Mouse (Mus musculus) limb, embryonic 14.5 days (tissue): ENCODE measurements around the gene Gm9821. TPM values are rescaled to one million over a fixed set of nuclear protein-coding genes. Genes with fewer than 3 reads are reported as not detected.
A peak's percentile ranks its signal among the peaks of the same experiment; 100 is the strongest.

Source experiments
- ATAC-seq: fragments of 200-750 bp; cut with Nextera tagmentation; 2 replicates; pipeline ENCODE4 v1.8.0; 2017; ENCODE audit warnings: low read depth, moderate number of reproducible peaks, moderate TSS enrichment; ENCODE audit not compliant: low FRiP score
- DNase-seq: peaks from one replicate; pipeline ENCODE4 v3.0.0-alpha.2; 2015; ENCODE audit warnings: low spot score
- H3K27ac ChIP-seq: fragments of 300-500 bp; sonication (generic); replicated peaks from 2 replicates; pipeline ENCODE4 v1.5.1; 2014; ENCODE audit warnings: low read depth, mild to moderate bottlenecking, low read length, moderate library complexity, mixed read lengths
- H3K27me3 ChIP-seq: fragments of 300-500 bp; sonication (generic); 2 replicates; pipeline ENCODE4 v1.6.1; 2014; ENCODE audit warnings: low read length, mixed read lengths; ENCODE audit not compliant: control insufficient read depth, insufficient read depth
- H3K36me3 ChIP-seq: fragments of 300-500 bp; sonication (generic); 2 replicates; pipeline ENCODE4 v1.6.1; 2014; ENCODE audit warnings: mild to moderate bottlenecking, low read length, moderate library complexity, mixed read lengths; ENCODE audit not compliant: control insufficient read depth, insufficient read depth
- H3K4me1 ChIP-seq: fragments of 300-500 bp; sonication (generic); 2 replicates; pipeline ENCODE4 v1.6.1; 2014; ENCODE audit warnings: antibody characterized with exemption, low read length, mixed read lengths; ENCODE audit not compliant: control insufficient read depth, insufficient read depth
- H3K4me2 ChIP-seq: fragments of 300-500 bp; sonication (generic); replicated peaks from 2 replicates; pipeline ENCODE4 v1.6.1; 2014; ENCODE audit warnings: low read depth, mild to moderate bottlenecking, low read length, moderate library complexity; ENCODE audit not compliant: severe bottlenecking
- H3K4me3 ChIP-seq: fragments of 300-500 bp; sonication (generic); replicated peaks from 2 replicates; pipeline ENCODE4 v1.5.1; 2014; ENCODE audit warnings: low read length
- H3K9ac ChIP-seq: fragments of 300-500 bp; sonication (generic); 2 replicates; pipeline ENCODE4 v1.6.1; 2014; ENCODE audit warnings: mild to moderate bottlenecking, low read depth, low read length, moderate library complexity; ENCODE audit not compliant: severe bottlenecking
- H3K9me3 ChIP-seq: fragments of 300-500 bp; sonication (generic); 2 replicates; pipeline ENCODE4 v1.6.1; 2016; ENCODE audit warnings: low read length; ENCODE audit not compliant: control insufficient read depth
- POLR2A ChIP-seq: fragments of 200-500 bp; IDR thresholded peaks from 2 replicates; pipeline ENCODE4 v1.8.0; 2012; ENCODE audit warnings: inconsistent platforms, mild to moderate bottlenecking, moderate library complexity, borderline replicate concordance; ENCODE audit not compliant: insufficient read depth, insufficient read length; ENCODE audit errors: extremely low read depth
- WGBS: fragments of 180-500 bp; shearing (Covaris S2); extraction: QIAGEN DNeasy Blood & Tissue Kit; methylation state at CpG from one replicate; pipeline ENCODE4 v1.1.7; 2014; 5-methylcytosine and 5-hydroxymethylcytosine counted together
- polyA plus RNA-seq, 2 experiments: library from polyadenylated mRNA; depleted of rRNA in 1 of 2; stranded (reverse) in 1 of 2; unstranded in 1 of 2; fragments of >200 nt; fragmentation: Nextera tagmentation in 1 of 2; extraction: Ambion mirVana in 1 of 2; gene quantifications; 2 replicates each; pipeline versions ENCODE4 v1.2.1 to v1.2.3; 2012 to 2014

The Gm9821 gene
- polyA plus RNA-seq, 2 experiments, result 0.56 TPM; not detected in 1

DNA sequence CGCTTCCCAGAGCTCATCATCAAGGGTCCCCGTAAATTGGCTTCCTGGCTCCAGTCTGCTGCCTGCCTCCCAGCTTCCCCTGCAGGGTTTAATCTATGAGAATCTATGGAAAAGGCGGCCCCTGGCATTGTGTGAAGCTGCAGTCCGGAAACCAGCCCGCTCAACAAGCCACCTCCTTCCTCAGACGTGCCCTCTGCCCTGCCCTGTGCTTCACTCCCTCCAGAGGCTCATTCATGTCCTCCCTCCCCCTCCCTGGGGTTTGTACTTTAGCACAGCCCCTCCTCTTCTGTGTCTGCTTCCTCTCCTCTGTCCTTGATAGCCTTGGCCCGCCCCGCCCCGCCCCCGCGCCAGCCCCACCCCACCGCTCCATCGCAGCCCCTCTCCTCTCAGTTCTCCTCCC is 38.9 kb downstream of the Gm9821 start:
- ATAC-seq (peak; percentile 67), DNase-seq (peak; percentile 61)
- peaks cover 9% of the 10 kb centered on the region; the same call in 1 of the 2 replicates for H3K4me1 ChIP-seq
- TF ChIP-seq POLR2A, result no peak
- 0 out of 2 replicates have a peak overlapping the region, but pooled peaks have one; percentile 28 for H3K9ac ChIP-seq
- H3K27me3 ChIP-seq, result no peaks in the 10 kb centered on the region; the same call in 1 of the 2 replicates
- 2% methylated on average over 10 of the region's 13 CpGs for WGBS
- no peaks in the 10 kb centered on the region for H3K9me3 ChIP-seq
- H3K27ac ChIP-seq, result no peak overlapping the region
- peaks cover 6% of the 10 kb centered on the region; the same call in 1 of the 2 replicates for H3K36me3 ChIP-seq
- H3K4me2 ChIP-seq, result peak overlapping the region; percentile 39
- H3K4me3 ChIP-seq, result 0 out of 2 replicates have a peak overlapping the region, but pooled peaks have one; percentile 2

DNA sequence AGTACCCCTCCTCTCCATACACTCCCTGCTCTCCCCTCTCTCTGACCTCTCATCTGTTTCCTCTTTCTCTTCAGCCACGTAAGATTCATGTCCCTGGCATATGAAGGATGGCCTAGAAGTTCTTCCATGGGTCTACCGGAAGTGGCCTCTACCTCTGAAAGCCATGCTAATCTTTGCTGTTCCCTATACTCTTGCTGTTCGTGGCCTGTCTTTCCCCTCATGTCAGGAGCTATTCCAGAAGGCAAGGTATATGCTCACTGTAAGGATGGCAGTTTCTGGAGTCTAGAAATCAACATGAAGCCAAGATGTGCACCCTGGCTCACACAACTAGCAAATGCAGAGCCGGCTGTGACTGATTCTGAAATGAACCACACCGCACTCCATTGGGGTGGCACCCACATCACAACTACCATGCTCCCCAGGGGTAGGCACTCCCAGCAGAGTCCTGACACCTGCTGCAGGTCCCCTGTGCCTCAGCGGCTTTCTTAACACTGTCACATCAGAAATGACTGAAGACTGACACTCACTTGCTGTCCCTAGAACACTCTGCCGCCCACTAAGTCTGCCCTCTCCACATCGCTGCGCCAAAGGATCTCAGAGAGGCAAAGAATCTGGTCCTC is 39.5 kb downstream of the Gm9821 start:
- Histone ChIP-seq H3K27me3 (no peaks in the 10 kb centered on the region; the same call in 1 of the 2 replicates), H3K4me3 (no peak overlapping the region), H3K4me2 (peak overlapping the region; percentile 39), H3K9ac (0 out of 2 replicates have a peak overlapping the region, but pooled peaks have one; percentile 28), H3K4me1 (peaks cover 9% of the 10 kb centered on the region; the same call in 1 of the 2 replicates), H3K9me3 (no peaks in the 10 kb centered on the region), H3K36me3 (peaks cover 6% of the 10 kb centered on the region), H3K27ac (no peak overlapping the region)
- no peak for TF ChIP-seq POLR2A
- DNase-seq (no peak), ATAC-seq (no peak)
- WGBS, result 29% methylated on average over 9 of the region's 9 CpGs

DNA sequence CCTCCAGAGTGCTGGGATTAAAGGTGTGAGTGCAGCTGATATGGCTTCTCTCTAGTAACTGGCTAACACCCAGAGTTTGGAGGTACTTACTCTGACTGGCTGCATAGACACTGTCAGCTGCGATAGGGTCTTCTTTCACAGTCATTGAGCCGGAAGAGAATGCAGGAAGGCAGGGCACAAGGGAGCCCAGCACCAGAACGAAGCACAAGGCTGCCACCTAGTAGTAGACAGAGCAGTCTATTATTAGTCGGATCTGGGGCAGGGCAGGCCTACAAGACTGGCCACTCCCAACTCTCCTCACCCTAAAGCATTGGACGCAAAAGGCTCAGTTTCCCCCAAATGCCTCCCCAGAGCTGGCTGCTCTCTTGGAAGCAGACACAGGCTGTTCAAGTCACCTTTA is 40.6 kb downstream of the Gm9821 start:
- Histone ChIP-seq H3K9ac (no peak overlapping the region), H3K27ac (no peak overlapping the region), H3K9me3 (no peaks in the 10 kb centered on the region), H3K36me3 (peaks cover 14% of the 10 kb centered on the region), H3K27me3 (no peaks in the 10 kb centered on the region; the same call in 1 of the 2 replicates), H3K4me2 (no peak overlapping the region), H3K4me1 (peaks cover 9% of the 10 kb centered on the region; the same call in 1 of the 2 replicates), H3K4me3 (no peak overlapping the region)
- 8% methylated on average over 5 of the region's 5 CpGs for WGBS
- TF ChIP-seq POLR2A, result no peak
- no peak for DNase-seq
- ATAC-seq, result no peak

DNA sequence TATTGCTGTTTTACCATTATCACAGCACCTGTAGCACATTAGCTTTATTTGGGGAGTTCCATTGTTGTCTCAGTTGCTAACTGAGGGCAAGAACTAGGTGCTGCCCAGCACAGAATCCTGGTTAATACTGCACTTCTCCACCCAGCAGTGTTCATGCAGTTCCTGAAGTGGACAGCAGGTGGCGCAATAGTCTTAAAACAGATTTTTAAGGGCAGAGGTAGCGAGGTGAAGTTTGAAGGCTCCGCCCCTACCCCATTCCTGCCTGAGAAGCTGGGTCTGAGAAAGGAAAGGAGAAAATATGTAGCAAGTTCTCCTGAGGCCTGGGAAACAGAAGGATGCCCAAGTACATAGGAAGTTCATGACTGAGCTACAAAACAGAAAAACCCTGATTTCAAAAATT is 42.0 kb downstream of the Gm9821 start:
- peak; percentile 41; the same call in 1 of the 2 replicates for ATAC-seq
- peaks cover 9% of the 10 kb centered on the region; the same call in 1 of the 2 replicates for H3K4me1 ChIP-seq
- H3K4me2 ChIP-seq, result no peak overlapping the region
- no peak for TF ChIP-seq POLR2A
- H3K27me3 ChIP-seq, result no peaks in the 10 kb centered on the region; the same call in 1 of the 2 replicates
- H3K27ac ChIP-seq, result no peak overlapping the region
- peak; percentile 82 for DNase-seq
- no peak overlapping the region for H3K9ac ChIP-seq
- 0% methylated on average over 3 of the region's 3 CpGs for WGBS
- H3K36me3 ChIP-seq, result peaks cover 14% of the 10 kb centered on the region
- H3K4me3 ChIP-seq, result no peak overlapping the region
- no peaks in the 10 kb centered on the region for H3K9me3 ChIP-seq

DNA sequence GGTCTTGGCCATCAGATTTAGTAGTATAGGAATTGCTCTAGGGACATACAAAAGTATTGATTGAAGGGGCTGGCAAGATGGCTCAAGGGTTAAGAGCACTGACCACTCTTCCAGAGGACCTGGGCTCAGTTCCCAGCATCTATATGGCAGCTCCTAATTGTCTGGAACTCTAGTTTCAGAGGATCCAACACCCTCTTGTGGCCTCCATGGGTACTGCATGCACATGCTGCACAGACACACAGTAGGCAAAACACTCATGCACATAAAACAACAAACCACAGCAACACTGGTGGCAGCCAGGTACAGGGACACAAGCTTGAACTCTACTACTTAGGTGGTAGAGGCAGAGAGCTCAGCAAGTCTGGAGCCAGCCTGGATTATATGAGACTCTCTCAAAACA is 44.2 kb downstream of the Gm9821 start:
- Histone ChIP-seq H3K4me2 (no peak overlapping the region), H3K27me3 (no peaks in the 10 kb centered on the region; the same call in 1 of the 2 replicates), H3K27ac (no peak overlapping the region), H3K9ac (no peak overlapping the region), H3K9me3 (no peaks in the 10 kb centered on the region), H3K4me1 (peaks cover under 1% of the 10 kb centered on the region; the same call in 1 of the 2 replicates), H3K36me3 (peaks cover 15% of the 10 kb centered on the region), H3K4me3 (no peak overlapping the region)
- DNase-seq (no peak), ATAC-seq (no peak)
- TF ChIP-seq POLR2A, result no peak

DNA sequence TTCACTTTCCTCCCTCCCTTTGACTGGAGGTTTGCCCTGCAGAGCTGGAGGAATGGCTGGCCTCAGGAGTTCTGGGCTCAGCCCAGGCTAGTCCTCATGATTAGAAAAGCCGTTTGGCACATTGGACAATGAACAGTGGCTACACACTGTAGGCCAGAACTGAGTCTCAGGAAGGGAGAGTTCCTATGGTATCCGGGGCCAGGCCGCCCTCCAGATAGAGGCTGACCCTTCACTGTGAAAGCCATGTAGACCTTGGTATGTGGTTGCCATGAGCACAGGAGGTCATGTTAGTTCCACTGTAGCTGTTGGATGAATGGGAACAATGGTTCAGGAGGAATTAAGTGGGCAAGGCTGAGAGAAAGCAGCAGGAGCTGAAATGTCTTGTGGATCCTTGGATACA is 47.9 kb downstream of the Gm9821 start:
- no peak for TF ChIP-seq POLR2A
- Histone ChIP-seq H3K4me2 (no peak overlapping the region), H3K4me1 (no peaks in the 10 kb centered on the region), H3K27me3 (no peaks in the 10 kb centered on the region), H3K4me3 (no peak overlapping the region), H3K27ac (no peak overlapping the region), H3K9me3 (no peaks in the 10 kb centered on the region), H3K9ac (no peak overlapping the region), H3K36me3 (peaks cover 15% of the 10 kb centered on the region)
- WGBS, result 81% methylated on average over 3 of the region's 3 CpGs
- no peak for DNase-seq
- ATAC-seq, result no peak
